Mouse (Mus musculus) NIH3T3 (cell line): ENCODE data around the gene Ankrd52.

Experiments used
- DNase-seq: peaks from one replicate; pipeline ENCODE4 v3.0.0-alpha.2; 2012; ENCODE audit warnings: low read depth

Ankrd52 gene

GRCm38 (mm10) chr10:128438675-128439279, 61.9 kb downstream of the Ankrd52 start:
- no peak for DNase-seq

GRCm38 (mm10) chr10:128440407-128440806, 63.5 kb downstream of the Ankrd52 start:
- peak; percentile 56 for DNase-seq

DNA sequence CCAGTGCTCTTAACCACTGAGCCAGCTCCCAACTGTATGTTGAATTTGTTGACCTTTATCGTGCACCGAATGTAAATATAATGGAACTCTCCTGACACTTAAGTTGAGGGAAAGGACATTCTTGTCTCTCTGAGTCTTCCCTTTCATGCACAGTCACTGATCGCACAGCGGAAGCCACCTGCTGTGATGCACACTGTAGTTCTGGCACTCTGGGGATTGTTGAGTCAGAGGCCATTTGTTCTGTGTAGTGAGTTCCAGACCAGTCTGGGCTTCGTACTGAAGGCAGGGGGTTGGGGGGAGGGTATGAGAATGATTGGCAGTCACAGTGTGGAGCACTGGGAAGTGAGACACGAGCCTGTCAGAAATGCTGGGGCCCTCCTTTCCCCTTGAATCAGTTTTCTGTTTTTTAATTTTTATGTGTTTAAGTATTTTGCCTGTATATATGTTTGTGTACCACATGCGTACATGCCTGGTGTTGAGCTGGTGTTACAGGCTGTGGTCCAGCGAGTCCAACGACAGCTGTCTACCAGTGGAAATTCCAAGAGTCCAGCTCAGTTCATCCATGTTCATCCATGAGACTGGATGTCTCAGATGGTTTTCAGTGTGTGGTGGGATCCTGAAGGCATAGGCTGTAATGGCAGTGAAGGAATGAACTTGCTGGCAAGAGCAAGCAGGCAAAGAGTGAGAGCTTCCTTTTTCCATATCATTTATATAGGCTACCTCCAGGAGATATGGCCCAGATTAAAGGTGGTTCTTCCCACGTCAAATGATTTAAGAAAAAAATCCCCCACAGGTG, 64.6 kb downstream of the Ankrd52 start:
- no peak for DNase-seq

- peak; percentile 25 for DNase-seq
These were observed 65.8 kb downstream of the Ankrd52 start for GRCm38 (mm10) chr10:128442718-128443117.

DNA sequence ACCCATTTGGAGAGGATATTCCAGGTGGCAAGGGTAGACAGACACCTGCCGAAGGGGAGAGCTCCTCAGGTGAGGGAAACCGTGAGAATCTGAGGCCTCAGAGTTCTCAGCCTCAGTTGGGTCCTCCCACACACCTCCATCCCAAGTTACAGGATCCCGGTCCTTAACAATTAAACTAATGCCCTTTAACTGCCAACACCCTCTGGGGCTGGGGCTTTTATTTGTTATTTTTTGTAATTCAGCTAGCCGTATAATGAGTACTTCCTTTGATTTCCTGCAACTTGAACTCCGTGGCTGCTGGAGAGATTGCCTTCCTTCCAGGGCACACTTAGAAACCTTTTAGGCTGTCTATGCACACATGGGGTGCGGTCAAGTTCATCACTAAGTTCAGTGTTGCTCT, 67.4 kb downstream of the Ankrd52 start:
- DNase-seq: no peak

DNA sequence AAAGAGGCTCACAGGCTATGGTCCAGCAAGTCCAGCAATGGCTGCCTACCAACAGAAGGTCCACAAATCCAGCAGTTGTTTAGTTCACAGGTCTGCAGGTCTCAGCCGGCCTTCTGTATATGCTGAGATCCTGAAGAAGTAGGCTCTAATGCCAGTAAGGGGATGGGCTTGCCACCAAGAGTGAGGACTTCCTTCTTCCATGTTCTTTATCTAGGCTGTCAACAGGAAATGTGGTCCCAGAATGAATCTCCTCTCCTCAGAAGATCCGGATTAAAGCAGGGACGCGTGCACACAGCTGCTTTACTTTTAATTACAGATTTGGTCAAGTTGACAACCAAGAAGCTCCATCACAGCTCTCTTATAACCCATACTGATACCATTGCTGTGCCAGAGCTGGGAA, 68.5 kb downstream of the Ankrd52 start:
- DNase-seq: no peak

GRCm38 (mm10) chr10:128451014-128451413, 74.1 kb downstream of the Ankrd52 start:
- no peak for DNase-seq

DNA sequence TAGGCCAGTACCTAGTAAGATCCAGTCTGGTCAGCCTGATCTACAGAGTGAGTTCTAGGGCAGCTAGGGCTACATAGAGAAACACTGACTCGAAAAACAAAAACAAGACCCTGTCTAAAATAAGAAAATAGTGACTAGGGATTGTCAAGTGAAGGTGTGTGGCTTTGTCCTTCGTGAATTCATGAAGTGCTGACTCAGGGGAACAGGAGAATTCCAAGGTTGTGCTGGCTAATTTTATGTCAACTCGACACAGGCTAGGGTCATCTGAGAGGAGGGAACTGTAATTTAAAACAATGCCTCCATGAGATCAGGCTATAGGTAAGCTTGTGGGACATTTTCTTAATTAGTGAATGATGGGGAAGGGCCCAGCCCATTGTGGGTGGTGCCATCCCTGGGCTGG, 77.6 kb downstream of the Ankrd52 start:
- no peak for DNase-seq

DNA sequence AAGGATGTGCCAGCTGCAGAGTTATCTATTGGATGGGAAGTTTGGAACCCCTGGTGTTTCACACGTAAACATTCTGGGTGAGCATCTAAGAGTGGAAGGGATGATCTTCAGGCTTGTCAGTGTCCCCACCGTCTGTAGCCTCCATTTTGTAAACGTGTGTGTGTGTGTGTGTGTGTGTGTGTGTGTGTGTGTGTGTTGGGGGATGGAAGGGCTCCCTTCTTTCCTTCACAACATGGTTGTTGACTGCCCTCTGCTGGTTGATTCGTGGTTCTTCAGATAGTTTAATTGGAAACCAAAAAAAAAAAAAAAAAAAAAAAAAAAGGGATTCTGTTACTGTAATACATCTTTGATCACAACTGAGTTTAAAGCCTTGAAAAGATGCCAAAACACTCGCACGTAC, 78.4 kb downstream of the Ankrd52 start:
- DNase-seq: peak; percentile 93

GRCm38 (mm10) chr10:128457676-128458075, 80.8 kb downstream of the Ankrd52 start:
- no peak for DNase-seq
